Mouse (Mus musculus) heart, embryonic 15.5 days (tissue): ENCODE data around the gene Hist1h2bm. TPM values are rescaled to one million over a fixed set of nuclear protein-coding genes. Genes with fewer than 3 reads are reported as not detected.
"Not testable (repeated sequence)": the region's sequence is repeated elsewhere in the genome, so short reads cannot be mapped to it uniquely, and the experiment has no call there.

Experiments
- ATAC-seq: fragments of 200-750 bp; cut with Nextera tagmentation; replicated peaks from 2 replicates; pipeline ENCODE4 v1.8.0; 2017; ENCODE audit warnings: low read depth, moderate TSS enrichment; ENCODE audit not compliant: insufficient number of reproducible peaks, insufficient read depth, low FRiP score
- H3K27ac ChIP-seq: fragments of 300-500 bp; sonication (generic); 2 replicates; pipeline ENCODE4 v1.5.1; 2015; ENCODE audit warnings: mild to moderate bottlenecking, inconsistent platforms
- H3K27me3 ChIP-seq: fragments of 300-500 bp; sonication (generic); 2 replicates; pipeline ENCODE4 v1.6.1; 2015; ENCODE audit warnings: inconsistent platforms
- H3K36me3 ChIP-seq: fragments of 300-500 bp; sonication (generic); 2 replicates; pipeline ENCODE4 v1.6.1; 2015; ENCODE audit warnings: mild to moderate bottlenecking, inconsistent platforms
- H3K4me1 ChIP-seq: fragments of 300-500 bp; sonication (generic); replicated peaks from 2 replicates; pipeline ENCODE4 v1.6.1; 2015; ENCODE audit warnings: inconsistent platforms
- H3K4me2 ChIP-seq: fragments of 300-500 bp; sonication (generic); 2 replicates; pipeline ENCODE4 v1.6.1; 2015; ENCODE audit warnings: inconsistent platforms, mild to moderate bottlenecking, moderate library complexity
- H3K4me3 ChIP-seq: fragments of 300-500 bp; sonication (generic); 2 replicates; pipeline ENCODE4 v1.5.1; 2015; ENCODE audit warnings: mild to moderate bottlenecking, inconsistent platforms
- H3K9ac ChIP-seq: fragments of 300-500 bp; sonication (generic); 2 replicates; pipeline ENCODE4 v1.6.1; 2015; ENCODE audit warnings: mild to moderate bottlenecking, inconsistent platforms
- H3K9me3 ChIP-seq: fragments of 300-500 bp; sonication (generic); replicated peaks from 2 replicates; pipeline ENCODE4 v1.6.1; 2016; ENCODE audit warnings: inconsistent platforms
- WGBS: fragments of 180-500 bp; shearing (Covaris S2); methylation state at CpG from one replicate; pipeline ENCODE4 v1.1.7; 2015; ENCODE audit warnings: mixed read lengths; 5-methylcytosine and 5-hydroxymethylcytosine counted together
- microRNA-seq: library from miRNA; unstranded; fragments of <30 nt; microRNA quantifications from one replicate; pipeline ENCODE4, GENCODE M21; 2016
- polyA plus RNA-seq: library from polyadenylated mRNA; unstranded; fragments of >200 nt; fragmentation: Nextera tagmentation; extraction: Ambion mirVana; gene quantifications from 2 replicates; pipeline ENCODE4 v1.2.1, GENCODE M21; 2015

The Hist1h2bm gene
- polyA plus RNA-seq, 1 experiment from 2014 or later, result 1.3 TPM

- Histone ChIP-seq H3K4me3 (peak within 1 kb of the TSS; percentile 55), H3K4me2 (peak within 1 kb of the TSS; percentile 74), H3K4me1 (peaks cover 25% of the 10 kb centered on the region), H3K27ac (peak within 1 kb of the TSS; percentile 92), H3K9ac (peak within 1 kb of the TSS; percentile 60)
- H3K36me3 ChIP-seq, H3K27me3 ChIP-seq, H3K9me3 ChIP-seq: not testable (repeated sequence)
- 1% methylated on average over 48 of the region's 50 CpGs for WGBS
- ATAC-seq, result peak; percentile 92
Measured at GRCm38 (mm10) chr13:21753524-21754285, 31.9 kb downstream of the Hist1h2bm start, which contains the start of the genes Hist1h2ak and Hist1h2bn. TSS of gene Hist1h2ak (minus strand) at chr13:21753827. TSS of gene Hist1h2bn (plus strand) at chr13:21754123.

GRCm38 (mm10) chr13:21754294-21755001 lies 32.6 kb downstream of the Hist1h2bm start:
- not testable (repeated sequence) for H3K36me3 ChIP-seq

GRCm38 (mm10) chr13:21755707-21756106 lies 33.9 kb downstream of the Hist1h2bm start:
- Histone ChIP-seq H3K27me3 (no peaks in the 10 kb centered on the region), H3K27ac (no peak overlapping the region), H3K4me3 (0 out of 2 replicates have a peak overlapping the region, but pooled peaks have one; percentile 11), H3K9me3 (no peaks in the 10 kb centered on the region), H3K4me1 (peaks cover 20% of the 10 kb centered on the region), H3K4me2 (peak overlapping the region; percentile 48), H3K9ac (no peak overlapping the region), H3K36me3 (no peaks in the 10 kb centered on the region)
- ATAC-seq, result no peak
- 82% methylated on average over 1 of the region's 1 CpGs for WGBS

More at GRCm38 (mm10) chr13:21754294-21755001, 32.6 kb downstream of the Hist1h2bm start:
- Histone ChIP-seq H3K4me1 (peaks cover 23% of the 10 kb centered on the region), H3K4me3 (peak overlapping the region; percentile 55), H3K4me2 (peak overlapping the region; percentile 74), H3K9ac (peak overlapping the region; percentile 57), H3K27ac (peak overlapping the region; percentile 92)
- 2% methylated on average over 17 of the region's 26 CpGs for WGBS
- not testable (repeated sequence) for ATAC-seq, H3K9me3 ChIP-seq, H3K27me3 ChIP-seq

Small RNAs within 50 kb of the gene (microRNA-seq; reads per million reads assigned to microRNA genes)
- gene Gm44357 (not detected), gene Gm44367 (not detected), gene Gm44454 (not detected)

Other genes starting within 250 kb of the Hist1h2bm start
- gene Zkscan4, start 243.1 kb upstream of the Hist1h2bm start, polyA plus RNA-seq, result 1.4 and 2.2 TPM in 2 replicates
- not detected in 2 replicates for gene Gm10065, start 242.6 kb upstream of the Hist1h2bm start, polyA plus RNA-seq
- 0.71 and 0.76 TPM in 2 replicates for gene AK157302, start 226.8 kb upstream of the Hist1h2bm start, polyA plus RNA-seq
- gene Gm11273, start 220.6 kb upstream of the Hist1h2bm start, polyA plus RNA-seq, result 15.7 and 17.9 TPM in 2 replicates
- 3.5 and 4.0 TPM in 2 replicates for gene Zkscan8, start 190.9 kb upstream of the Hist1h2bm start, polyA plus RNA-seq
- gene Olfr1366, start 179.2 kb upstream of the Hist1h2bm start, polyA plus RNA-seq, result 0.10 TPM in 1 of 2 replicates, not detected in the other
- gene Olfr1535, start 162.2 kb upstream of the Hist1h2bm start, polyA plus RNA-seq, result not detected in 2 replicates
- not detected in 2 replicates for gene Olfr1364, start 140.3 kb upstream of the Hist1h2bm start, polyA plus RNA-seq
- not detected in 2 replicates for gene Olfr1362, start 108.0 kb upstream of the Hist1h2bm start, polyA plus RNA-seq
- not detected in 2 replicates for gene Olfr11, start 79.5 kb upstream of the Hist1h2bm start, polyA plus RNA-seq
- gene Olfr1361, start 58.7 kb upstream of the Hist1h2bm start, polyA plus RNA-seq, result not detected in 2 replicates
- gene Olfr1360, start 44.6 kb upstream of the Hist1h2bm start, polyA plus RNA-seq, result not detected in 2 replicates
- gene Olfr1359, start 23.9 kb upstream of the Hist1h2bm start, polyA plus RNA-seq, result not detected in 2 replicates
- gene Hist1h2bl, start 5.9 kb upstream of the Hist1h2bm start, polyA plus RNA-seq, result 0.47 and 1.3 TPM in 2 replicates
- 9.9 and 11.4 TPM in 2 replicates for gene Hist1h2ai, start 5.6 kb upstream of the Hist1h2bm start, polyA plus RNA-seq
- 1.5 and 5.4 TPM in 2 replicates for gene Hist1h3h, start 4.4 kb upstream of the Hist1h2bm start, polyA plus RNA-seq
- 0.66 and 0.67 TPM in 2 replicates for gene Hist1h4j, start 13.0 kb downstream of the Hist1h2bm start, polyA plus RNA-seq
- gene Hist1h4k, start 28.5 kb downstream of the Hist1h2bm start, polyA plus RNA-seq, result 1.3 and 3.0 TPM in 2 replicates
- gene Hist1h2ak, start 31.8 kb downstream of the Hist1h2bm start, polyA plus RNA-seq, result 9.5 and 11.0 TPM in 2 replicates
- gene Hist1h2bn, start 32.1 kb downstream of the Hist1h2bm start, polyA plus RNA-seq, result 2.0 and 3.0 TPM in 2 replicates
- 8.6 and 10.7 TPM in 2 replicates for gene Hist1h1b, start 58.6 kb downstream of the Hist1h2bm start, polyA plus RNA-seq
- gene Hist1h3i, start 61.3 kb downstream of the Hist1h2bm start, polyA plus RNA-seq, result 56.3 and 60.4 TPM in 2 replicates
- gene Hist1h2an, start 65.2 kb downstream of the Hist1h2bm start, polyA plus RNA-seq, result 2.3 and 3.2 TPM in 2 replicates
- 0.86 and 1.4 TPM in 2 replicates for gene Hist1h2bp, start 65.4 kb downstream of the Hist1h2bm start, polyA plus RNA-seq
- 7.2 and 7.3 TPM in 2 replicates for gene Hist1h2bq, start 88.2 kb downstream of the Hist1h2bm start, polyA plus RNA-seq
- gene Hist1h2ao, start 88.4 kb downstream of the Hist1h2bm start, polyA plus RNA-seq, result 3.5 TPM in 1 of 2 replicates, not detected in the other
- not detected in 2 replicates for gene Hist1h4m, start 89.7 kb downstream of the Hist1h2bm start, polyA plus RNA-seq
- 6.2 and 11.6 TPM in 2 replicates for gene Hist1h4n, start 110.2 kb downstream of the Hist1h2bm start, polyA plus RNA-seq
- gene Hist1h2ap, start 111.5 kb downstream of the Hist1h2bm start, polyA plus RNA-seq, result 1,372 and 1,424 TPM in 2 replicates
- 7.8 TPM in 2 replicates for gene Hist1h2br, start 111.7 kb downstream of the Hist1h2bm start, polyA plus RNA-seq
- gene Zfp184, start 223.1 kb downstream of the Hist1h2bm start, polyA plus RNA-seq, result 3.8 and 5.1 TPM in 2 replicates